Mouse (Mus musculus) embryonic fibroblast, embryonic 13.5 days (primary cell): Measurements from ENCODE around the gene Hnrnpa3. TPM values are rescaled to one million over a fixed set of nuclear protein-coding genes. Genes with fewer than 3 reads are reported as not detected.

Source experiments
- H3K27ac ChIP-seq: 2 replicates; pipeline ENCODE4 v1.5.1; 2012; ENCODE audit warnings: low read length, control low read depth, inconsistent platforms; ENCODE audit not compliant: insufficient read depth
- H3K4me1 ChIP-seq: 2 replicates; pipeline ENCODE4 v1.6.1; 2011; ENCODE audit warnings: low read length; ENCODE audit not compliant: control insufficient read depth, insufficient read depth
- H3K4me3 ChIP-seq: 2 replicates; pipeline ENCODE4 v1.5.1; 2011; ENCODE audit warnings: mild to moderate bottlenecking, control low read depth, low read length; ENCODE audit not compliant: insufficient read depth
- CTCF ChIP-seq: IDR thresholded peaks from 2 replicates; pipeline ENCODE4 v1.5.1; 2011; ENCODE audit warnings: mild to moderate bottlenecking, control low read depth, low read length, moderate library complexity, borderline replicate concordance; ENCODE audit not compliant: insufficient read depth
- POLR2A ChIP-seq: IDR thresholded peaks from 2 replicates; pipeline ENCODE4 v1.6.1; 2011; ENCODE audit warnings: low read depth, mild to moderate bottlenecking, control low read depth, low read length, moderate library complexity
- polyA plus RNA-seq: library from polyadenylated mRNA; stranded (reverse); fragments of >200 nt; gene quantifications from 2 replicates; pipeline ENCODE4 v1.2.4, GENCODE M21; 2011; ENCODE audit warnings: low read depth; ENCODE audit not compliant: missing spikeins, insufficient read length

Hnrnpa3 gene
- polyA plus RNA-seq, 1 experiment: 279 TPM

DNA sequence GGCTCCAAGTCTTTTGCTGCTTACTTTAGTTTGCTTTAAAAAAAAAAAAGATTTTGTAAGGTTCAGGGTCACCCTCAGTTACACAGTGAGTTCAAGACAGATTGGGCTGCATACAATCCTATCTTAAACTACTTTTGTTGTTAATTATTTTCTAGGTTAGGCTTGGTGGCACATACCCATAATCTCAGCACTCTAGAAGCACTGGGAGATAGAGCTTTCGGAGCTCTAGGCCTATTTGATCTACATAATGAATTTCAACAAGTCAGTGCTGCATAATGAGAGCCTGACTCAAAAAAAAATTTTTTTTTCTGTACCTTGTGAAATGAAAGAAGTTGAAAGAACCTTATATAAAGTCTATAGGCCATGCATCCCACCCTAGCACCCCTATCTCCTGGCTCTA, 4.4 kb upstream of the Hnrnpa3 start:
- H3K4me3 ChIP-seq: no peak overlapping the region
- no peaks in the 10 kb centered on the region for H3K4me1 ChIP-seq
- H3K27ac ChIP-seq: no peak overlapping the region
- no peak for TF ChIP-seq POLR2A
- TF ChIP-seq CTCF: no peak

DNA sequence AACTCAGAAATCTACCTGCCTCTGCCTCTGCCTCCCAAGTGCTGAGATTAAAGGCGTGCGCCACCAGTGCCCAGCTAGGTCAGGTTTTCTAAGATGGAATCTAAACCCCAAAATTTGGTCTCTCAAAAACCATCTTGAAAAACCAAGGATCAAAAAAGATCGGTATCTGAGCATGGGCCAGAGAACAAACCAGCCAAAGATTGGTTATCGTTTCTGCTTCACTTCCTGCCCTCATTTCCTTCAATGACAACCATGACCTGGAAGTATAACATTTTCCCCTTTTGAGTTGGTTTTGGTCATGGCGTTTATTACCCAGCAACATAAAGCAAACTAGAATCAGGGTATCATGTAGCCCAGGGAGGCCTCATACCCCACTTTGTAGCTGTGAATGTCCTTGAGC, 2.1 kb upstream of the Hnrnpa3 start:
- TF ChIP-seq CTCF (no peak), POLR2A (no peak)
- no peak overlapping the region for H3K4me3 ChIP-seq
- H3K4me1 ChIP-seq: no peaks in the 10 kb centered on the region
- H3K27ac ChIP-seq: no peak overlapping the region

DNA sequence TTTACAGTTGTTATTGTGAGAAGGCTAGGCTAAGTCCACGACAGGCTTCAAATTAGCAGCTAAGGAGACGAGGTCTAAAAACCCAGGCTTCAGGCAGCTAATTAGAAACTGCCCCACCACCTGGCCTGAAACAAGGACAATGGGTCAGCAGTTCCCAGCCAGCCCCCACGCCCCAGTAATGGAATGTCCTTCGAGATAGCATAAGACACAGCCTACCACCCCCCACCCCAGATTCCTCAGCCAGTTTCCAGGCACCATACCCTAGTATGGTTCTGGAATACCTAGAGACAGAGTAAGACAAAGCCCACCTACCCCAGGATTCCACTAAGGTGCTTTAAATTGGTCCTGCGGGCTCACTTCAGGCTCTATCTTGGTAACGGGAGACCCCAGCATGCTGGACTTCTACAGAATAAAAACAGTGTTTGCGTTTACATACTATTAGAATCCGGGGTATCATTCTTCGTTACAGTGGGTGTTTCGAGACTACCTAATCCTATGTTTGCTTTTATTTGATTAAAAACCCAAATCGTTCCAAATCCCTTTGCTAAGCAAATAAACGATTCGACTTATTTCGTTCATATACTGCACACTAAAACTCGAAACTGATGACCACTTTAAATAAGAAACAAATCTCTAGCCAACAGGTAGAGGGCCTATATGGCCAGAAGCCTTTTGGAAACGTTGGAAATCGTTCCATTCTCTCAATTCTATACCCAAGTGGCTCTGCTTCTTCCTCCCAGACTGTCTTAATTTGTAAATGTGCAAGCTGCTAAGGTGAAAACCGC, 962 bp upstream of the Hnrnpa3 start:
- Histone ChIP-seq H3K4me1 (peaks cover 5% of the 10 kb centered on the region), H3K4me3 (peak overlapping the region; percentile 63), H3K27ac (peak overlapping the region; percentile 95)
- TF ChIP-seq POLR2A: no peak
- no peak for TF ChIP-seq CTCF

DNA sequence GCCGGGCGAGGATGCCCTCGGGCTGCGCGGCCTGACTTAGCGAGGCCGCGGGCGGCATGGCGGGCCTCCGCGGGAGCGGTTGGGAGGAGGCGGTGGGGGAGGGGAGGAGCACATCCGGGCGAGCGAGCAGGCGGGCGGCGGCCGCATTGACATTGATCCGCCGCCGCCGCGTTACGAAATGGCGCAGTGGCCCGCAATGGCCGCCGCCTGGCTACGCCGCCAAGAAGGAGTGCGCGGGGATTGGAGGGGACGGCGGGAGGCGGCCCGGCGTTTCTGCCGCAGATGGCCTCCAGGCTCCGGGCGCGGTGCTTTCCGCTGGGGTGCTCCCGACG, 534 bp downstream of the Hnrnpa3 start:
- Histone ChIP-seq H3K4me1 (peaks cover 5% of the 10 kb centered on the region), H3K27ac (peak overlapping the region; percentile 66), H3K4me3 (peak overlapping the region; percentile 99)
- no peak for TF ChIP-seq POLR2A
- TF ChIP-seq CTCF: no peak

DNA sequence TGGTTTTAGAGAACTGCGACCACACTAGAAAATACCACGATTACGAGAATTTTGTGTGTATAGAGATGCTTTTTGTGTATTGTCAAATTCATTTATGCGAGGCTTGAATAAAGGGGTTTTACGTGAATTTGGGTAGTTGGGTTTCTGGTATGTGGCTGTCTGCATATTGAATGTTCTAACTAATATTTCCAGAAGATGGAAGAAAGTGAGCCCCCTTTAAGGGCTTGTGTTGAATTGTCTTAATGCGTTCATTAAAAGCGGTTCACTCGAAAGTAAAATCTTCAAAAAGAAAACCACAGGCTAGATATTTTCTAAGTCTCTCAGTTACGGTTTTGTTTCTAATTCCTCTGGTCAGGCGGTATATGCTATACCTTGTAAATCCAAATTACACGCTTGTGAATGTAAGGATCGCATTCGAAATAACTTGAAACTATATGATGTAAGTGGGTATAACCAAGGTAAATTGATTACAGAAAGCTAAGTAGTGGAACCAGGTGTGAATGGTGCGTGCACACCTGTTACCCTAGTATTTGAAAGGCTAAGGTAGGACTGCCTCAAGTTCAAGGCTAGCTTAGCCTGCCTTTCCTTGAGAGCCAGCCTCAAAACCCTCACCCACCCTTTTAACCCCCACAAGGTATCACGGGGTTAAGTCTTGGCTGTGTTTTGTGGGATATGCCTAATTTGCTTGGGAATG, 1.3 kb downstream of the Hnrnpa3 start:
- peak overlapping the region; percentile 99 for H3K4me3 ChIP-seq
- H3K27ac ChIP-seq: peak overlapping the region; percentile 66
- H3K4me1 ChIP-seq: peaks cover 5% of the 10 kb centered on the region
- TF ChIP-seq POLR2A (no peak), CTCF (no peak)

DNA sequence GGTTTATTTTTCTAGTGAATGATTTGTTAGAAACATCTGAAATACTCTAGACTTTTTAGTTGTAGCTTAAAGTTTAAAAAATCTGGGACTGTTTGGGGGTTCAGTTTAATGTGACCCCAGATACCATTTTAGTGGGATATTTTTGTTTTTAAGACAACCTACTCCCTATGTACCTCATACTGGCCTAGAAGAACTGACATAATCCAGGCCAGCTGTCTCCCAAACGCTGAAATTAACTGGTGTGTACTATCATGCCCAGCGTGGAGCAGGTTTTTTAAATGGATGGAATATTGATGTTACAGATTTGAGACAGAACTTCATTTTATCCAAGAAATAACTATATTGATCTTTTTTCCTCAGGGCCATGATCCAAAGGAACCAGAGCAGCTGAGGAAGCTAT, 2.0 kb downstream of the Hnrnpa3 start:
- H3K4me3 ChIP-seq: peak overlapping the region; percentile 99
- TF ChIP-seq CTCF (no peak), POLR2A (no peak)
- peak overlapping the region; percentile 21; the same call in 1 of the 2 replicates for H3K27ac ChIP-seq
- peaks cover 5% of the 10 kb centered on the region for H3K4me1 ChIP-seq

DNA sequence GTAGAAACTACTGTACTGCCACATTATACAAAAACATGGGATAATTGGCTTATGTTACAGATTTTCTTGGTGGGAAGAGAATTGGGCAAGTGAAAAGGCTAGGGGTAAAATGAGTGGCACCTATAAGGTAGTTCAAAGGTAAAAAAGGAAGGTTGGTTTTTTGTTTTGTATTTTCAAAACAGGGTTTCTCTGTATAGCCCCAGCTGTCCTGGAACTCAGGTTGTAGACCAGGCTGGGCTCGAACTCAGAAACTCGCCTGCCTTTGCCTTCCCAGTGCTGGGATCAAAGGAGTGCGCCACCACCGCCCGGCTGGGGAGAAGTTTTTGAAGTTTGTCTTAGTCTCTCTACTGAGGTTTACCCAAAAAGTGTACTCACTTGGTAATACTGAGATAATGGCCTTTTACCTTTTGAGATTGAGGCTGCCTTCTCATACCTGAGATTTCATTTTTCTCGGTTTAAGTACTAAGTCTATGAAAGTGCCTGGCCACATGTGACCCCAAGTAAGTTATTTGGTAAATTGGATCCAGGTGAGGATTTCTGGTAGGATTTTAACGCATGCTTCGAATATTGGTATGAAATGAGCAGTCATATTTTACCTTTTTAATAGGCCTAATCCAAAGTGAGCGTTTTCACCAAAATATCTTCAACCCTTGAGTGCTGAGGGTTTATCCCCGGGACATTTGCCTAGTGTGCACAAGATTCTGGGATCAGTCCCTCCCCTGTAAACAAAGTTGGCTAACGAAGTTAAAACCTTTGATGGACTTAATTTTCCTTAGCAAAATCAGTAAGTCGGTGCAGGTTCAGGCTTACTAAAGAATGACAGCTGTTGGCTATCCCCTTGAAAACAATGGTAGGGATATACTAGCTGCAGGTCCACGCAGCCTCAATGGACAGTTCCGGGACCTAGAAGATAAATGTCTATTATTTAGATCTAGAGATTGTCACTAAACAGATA, 10.7 kb downstream of the Hnrnpa3 start:
- TF ChIP-seq CTCF (no peak), POLR2A (0 out of 2 replicates have a peak, but pooled peaks have one; percentile 38)
- H3K27ac ChIP-seq: no peak overlapping the region
- H3K4me1 ChIP-seq: no peaks in the 10 kb centered on the region
- H3K4me3 ChIP-seq: no peak overlapping the region

DNA sequence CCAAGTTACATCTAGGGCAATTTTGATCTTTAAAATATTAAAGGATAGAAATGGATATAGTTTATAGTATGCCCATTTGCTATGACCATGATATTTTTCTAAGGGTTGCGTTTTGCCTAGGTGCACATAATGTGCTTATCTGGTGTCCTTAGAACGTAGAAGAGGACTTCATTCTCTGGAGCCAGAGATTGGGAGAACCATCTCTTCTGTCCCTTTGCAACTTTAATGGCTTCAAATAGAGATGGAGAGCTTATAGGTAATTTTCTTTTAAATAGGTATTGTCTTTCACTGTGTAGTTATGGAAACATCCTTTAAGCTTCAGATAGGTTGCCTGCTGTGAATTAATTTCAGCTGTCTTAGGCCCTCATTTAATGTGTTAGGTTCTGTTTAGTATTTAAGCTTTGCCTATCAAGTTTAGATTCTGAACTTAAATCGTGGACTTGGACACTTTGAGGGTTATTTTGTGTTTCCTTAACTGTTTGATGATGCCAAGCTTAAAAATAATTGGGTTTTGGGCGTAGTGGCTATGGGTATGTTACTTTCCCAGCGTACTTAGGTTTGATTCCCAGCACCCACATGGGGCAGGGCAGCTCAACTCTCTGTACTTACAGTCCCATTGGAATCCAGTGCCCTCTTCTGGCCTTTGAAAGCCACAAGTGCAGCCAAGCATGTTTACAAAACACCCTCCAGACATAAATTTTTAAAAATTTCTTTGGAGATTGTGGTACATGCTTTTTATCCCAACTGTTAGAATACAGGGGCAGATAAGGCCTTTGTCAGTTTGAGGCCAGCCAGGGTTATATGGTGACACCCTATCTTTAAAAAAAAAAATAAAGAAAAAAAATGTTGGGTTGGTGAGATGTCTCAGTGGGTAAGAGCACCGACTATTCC, 11.6 kb downstream of the Hnrnpa3 start:
- Histone ChIP-seq H3K27ac (no peak overlapping the region), H3K4me1 (no peaks in the 10 kb centered on the region), H3K4me3 (no peak overlapping the region)
- TF ChIP-seq POLR2A (no peak; the same call in 1 of the 2 replicates), CTCF (no peak)

DNA sequence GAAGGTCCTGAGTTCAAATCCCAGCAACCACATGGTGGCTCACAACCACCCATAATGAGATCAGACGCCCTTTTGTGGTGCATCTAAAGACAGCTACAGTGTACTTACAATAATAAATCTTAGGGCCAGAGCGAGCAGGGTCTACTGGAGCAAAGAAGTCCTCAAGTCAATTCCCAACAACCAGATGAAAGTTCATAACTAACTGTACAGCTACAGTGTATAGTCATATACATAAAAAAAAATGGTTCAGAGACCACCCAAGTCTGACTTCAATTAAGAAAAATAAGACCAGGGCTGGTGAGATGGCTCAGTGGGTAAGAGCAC, 12.2 kb downstream of the Hnrnpa3 start:
- Histone ChIP-seq H3K4me3 (no peak overlapping the region), H3K4me1 (no peaks in the 10 kb centered on the region), H3K27ac (no peak overlapping the region)
- no peak for TF ChIP-seq POLR2A
- no peak for TF ChIP-seq CTCF
